Mouse (Mus musculus) cerebellum, adult 2 months (tissue): ENCODE data around the gene Hpse2.

ENCODE experiments used
- CTCF ChIP-seq: fragments of 200-500 bp; IDR thresholded peaks from 2 replicates; pipeline ENCODE4 v1.5.1; 2011; ENCODE audit warnings: low read depth, mild to moderate bottlenecking, control low read depth, low read length, moderate library complexity, borderline replicate concordance; ENCODE audit not compliant: insufficient read depth
- POLR2A ChIP-seq: fragments of 200-500 bp; IDR thresholded peaks from 2 replicates; pipeline ENCODE4 v1.6.1; 2011; ENCODE audit warnings: low read length, control low read depth, borderline replicate concordance; ENCODE audit not compliant: insufficient read depth

DNA sequence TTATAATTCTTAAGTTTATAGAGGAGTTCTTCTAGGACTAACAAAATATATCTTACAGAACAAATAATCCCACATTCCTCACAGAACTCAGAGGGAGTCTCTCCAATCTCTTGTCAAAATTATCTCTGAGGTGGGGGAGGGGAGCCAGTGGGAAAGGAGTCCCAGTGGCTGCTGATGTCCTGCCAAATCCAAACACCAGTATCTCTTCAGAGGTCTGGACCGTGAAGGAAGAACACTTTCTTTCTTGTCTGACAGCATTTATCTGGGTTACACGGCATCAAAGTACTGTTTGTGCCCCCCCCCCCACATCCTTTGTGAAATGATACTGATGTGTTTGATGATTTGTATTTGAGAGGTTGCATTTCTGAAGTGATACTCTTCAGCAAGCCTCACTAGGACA, 213.3 kb downstream of the Hpse2 start:
- no peak for TF ChIP-seq CTCF
- TF ChIP-seq POLR2A = no peak
